30 mouse cellular contexts compared by ENCODE assay signal in genomic region chr11:78438399-78438930, GRCm38 (mm10). TPM values are rescaled to one million over a fixed set of nuclear protein-coding genes. Genes with fewer than 3 reads are reported as not detected.
DNase-seq lines count a peak whose midpoint lies in the region; ATAC-seq and TF ChIP-seq lines count a peak whose summit lies in the region.
"Had no signal": no experiment of that assay in that cellular context is flagged by ENCODE, and none has a peak within 500 bp of the region (broad histone marks: within the 10 kb centered on the region; RNA-seq: fewer than 3 reads in every experiment).

No protein-coding gene starts in this region.

- H3K9me3 ChIP-seq in intestine, postnatal 0 days (ENCODE audit: control insufficient read depth), result no peaks in the 10 kb centered on the region
- H3K9me3 ChIP-seq: embryonic facial prominence, embryonic 12.5 days; embryonic facial prominence, embryonic 15.5 days; forebrain, embryonic 15.5 days; heart, embryonic 12.5 days; heart, embryonic 15.5 days; hindbrain, embryonic 10.5 days; hindbrain, embryonic 13.5 days had no signal

- DNase-seq in adrenal gland, adult 8-10 months, result peak; percentile 76
- DNase-seq in adrenal gland, postnatal 25 days, result no peak
- peak; percentile 53 to 60 for DNase-seq in adrenal gland, postnatal 36 days
- no peak for DNase-seq in ovary, postnatal 14 days (ENCODE audit: low spot score)
- DNase-seq in urinary bladder, adult 2 months (ENCODE audit: low spot score), result no peak
- DNase-seq: cerebellum, adult 11 months; cerebellum, adult 2 months; cerebellum, adult 9-11 months; cerebellum, postnatal 25 days; gastrocnemius, postnatal 25 days; heart, adult 18-20 months; heart, postnatal 10 days; heart, postnatal 36 days; kidney, adult 11 months had no signal

- no peak overlapping the region for H3K4me3 ChIP-seq in intestine, postnatal 0 days (ENCODE audit: low read depth, low read length)
- H3K4me3 ChIP-seq: embryonic facial prominence, embryonic 12.5 days; embryonic facial prominence, embryonic 15.5 days; forebrain, embryonic 15.5 days; heart, embryonic 12.5 days; heart, embryonic 15.5 days; hindbrain, embryonic 10.5 days; hindbrain, embryonic 13.5 days had no signal

- H3K4me2 ChIP-seq in intestine, postnatal 0 days (replicated peaks; ENCODE audit: low read depth), result no peak overlapping the region
- H3K4me2 ChIP-seq: embryonic facial prominence, embryonic 12.5 days; embryonic facial prominence, embryonic 15.5 days; forebrain, embryonic 15.5 days; heart, embryonic 12.5 days; heart, embryonic 15.5 days; hindbrain, embryonic 13.5 days had no signal

- no peaks in the 10 kb centered on the region for H3K36me3 ChIP-seq in intestine, postnatal 0 days (ENCODE audit: control insufficient read depth, insufficient read depth)
- H3K36me3 ChIP-seq: embryonic facial prominence, embryonic 12.5 days; embryonic facial prominence, embryonic 15.5 days; forebrain, embryonic 15.5 days; heart, embryonic 12.5 days; heart, embryonic 15.5 days; hindbrain, embryonic 10.5 days; hindbrain, embryonic 13.5 days had no signal

- WGBS in intestine, postnatal 0 days, result 43% methylated on average over 3 of the region's 3 CpGs

- H3K9ac ChIP-seq in intestine, postnatal 0 days (ENCODE audit: low read depth, low read length), result no peak overlapping the region
- H3K9ac ChIP-seq: embryonic facial prominence, embryonic 12.5 days; embryonic facial prominence, embryonic 15.5 days; forebrain, embryonic 15.5 days; heart, embryonic 12.5 days; heart, embryonic 15.5 days; hindbrain, embryonic 13.5 days had no signal

- no peak for TF ChIP-seq CTCF in intestine, postnatal 0 days (IDR thresholded peaks at IDR 0.05; ENCODE audit: low read depth)

- peaks cover 9% of the 10 kb centered on the region; the same call in 1 of the 2 replicates for H3K4me1 ChIP-seq in intestine, postnatal 0 days (replicated peaks; ENCODE audit: control insufficient read depth, insufficient read depth, low read length)

- no peaks in the 10 kb centered on the region for H3K27me3 ChIP-seq in intestine, postnatal 0 days (replicated peaks; ENCODE audit: control insufficient read depth, insufficient read depth, low read length)
- H3K27me3 ChIP-seq: embryonic facial prominence, embryonic 12.5 days; embryonic facial prominence, embryonic 15.5 days; forebrain, embryonic 15.5 days; heart, embryonic 12.5 days; heart, embryonic 15.5 days had no signal

- peak overlapping the region; percentile 75; the same call in 1 of the 2 replicates for H3K27ac ChIP-seq in intestine, postnatal 0 days (ENCODE audit: low read depth, low read length)
- H3K27ac ChIP-seq: embryonic facial prominence, embryonic 12.5 days; embryonic facial prominence, embryonic 15.5 days; forebrain, embryonic 15.5 days; heart, embryonic 15.5 days; hindbrain, embryonic 10.5 days; hindbrain, embryonic 13.5 days had no signal

- ATAC-seq in intestine, postnatal 0 days, result peak; percentile 66
- ATAC-seq: CD4-positive, CD25-positive, alpha-beta regulatory T cell, adult 4 months; forebrain, embryonic 15.5 days; hindbrain, embryonic 16.5 days had no signal

RNA-seq across cellular contexts. Expression of gene Slc13a2, which starts 16.4 kb away (rescaled TPM):
- not detected for total RNA-seq in adrenal gland, adult 8-10 months (2022)
- not detected in 2 replicates for total RNA-seq in adrenal gland, postnatal 25 days (2021)
- total RNA-seq in adrenal gland, postnatal 36 days (2021), result not detected
- polyA plus RNA-seq in intestine, postnatal 0 days (2015; fragmentation: Nextera tagmentation; extraction: Ambion mirVana), result 31.4 and 36.6 TPM in 2 replicates
- 0.04 and 0.07 TPM in 2 replicates for polyA plus RNA-seq in urinary bladder, adult 2 months (2012; rRNA removed)
- total RNA-seq: common myeloid progenitor, adult 5-6 weeks; gastrocnemius, adult 8-10 months; gastrocnemius, postnatal 25 days; heart, adult 18-20 months; heart, postnatal 10 days; heart, postnatal 36 days; MEL had no signal
- polyA plus RNA-seq: C2C12; CD4-positive, CD25-positive, alpha-beta regulatory T cell, adult 4 months; cerebellum, adult 2 months; embryonic facial prominence, embryonic 12.5 days; forebrain, embryonic 11.5 days; forebrain, embryonic 15.5 days; heart, embryonic 12.5 days; heart, embryonic 15.5 days; hindbrain, embryonic 10.5 days; hindbrain, embryonic 13.5 days; hindbrain, embryonic 16.5 days had no signal

RNA-seq across cellular contexts. Expression of gene Slc46a1, which starts 27.0 kb away (rescaled TPM):
- 10 to 100 TPM; 36.9 to 54.8 (median 42.6) TPM for total RNA-seq in adrenal gland, adult 8-10 months (2022)
- total RNA-seq in adrenal gland, postnatal 25 days (2021), result 46.2 and 57.5 TPM in 2 replicates
- total RNA-seq in adrenal gland, postnatal 36 days (2021), result 10 to 100 TPM; 31.9 to 40.0 TPM
- polyA plus RNA-seq in intestine, postnatal 0 days (2015; fragmentation: Nextera tagmentation; extraction: Ambion mirVana), result 68.7 and 71.6 TPM in 2 replicates
- 24.3 and 26.3 TPM in 2 replicates for polyA plus RNA-seq in urinary bladder, adult 2 months (2012; rRNA removed)

RNA-seq across cellular contexts. Expression of gene Foxn1, which starts 52.1 kb away (rescaled TPM):
- total RNA-seq in adrenal gland, adult 8-10 months (2022), result under 1 TPM; 0.20 to 0.77 (median 0.31) TPM
- total RNA-seq in adrenal gland, postnatal 25 days (2021), result 0.36 and 0.86 TPM in 2 replicates
- under 1 TPM in 1 of 2 experiments, not detected in 1; 0.30 TPM for total RNA-seq in adrenal gland, postnatal 36 days (2021)
- not detected in 2 replicates for polyA plus RNA-seq in intestine, postnatal 0 days (2015; fragmentation: Nextera tagmentation; extraction: Ambion mirVana)
- 0.08 and 0.15 TPM in 2 replicates for polyA plus RNA-seq in urinary bladder, adult 2 months (2012; rRNA removed)
- total RNA-seq: common myeloid progenitor, adult 5-6 weeks; gastrocnemius, adult 8-10 months; gastrocnemius, postnatal 25 days; heart, adult 18-20 months; heart, postnatal 10 days; heart, postnatal 36 days; MEL had no signal
- polyA plus RNA-seq: cerebellum, adult 2 months; forebrain, embryonic 11.5 days; forebrain, embryonic 15.5 days; gonadal fat pad, adult 2 months; heart, embryonic 12.5 days; hindbrain, embryonic 10.5 days; hindbrain, embryonic 13.5 days; hindbrain, embryonic 16.5 days had no signal

RNA-seq across cellular contexts. Expression of gene Sarm1, which starts 59.1 kb away (rescaled TPM):
- 10 to 100 TPM in 2 of 4 experiments, 1 to 10 TPM in 2; 6.4 to 15.1 (median 9.0) TPM for total RNA-seq in adrenal gland, adult 8-10 months (2022)
- 6.1 and 6.7 TPM in 2 replicates for total RNA-seq in adrenal gland, postnatal 25 days (2021)
- total RNA-seq in adrenal gland, postnatal 36 days (2021), result 1 to 10 TPM; 4.5 to 5.9 TPM
- polyA plus RNA-seq in intestine, postnatal 0 days (2015; fragmentation: Nextera tagmentation; extraction: Ambion mirVana), result 0.94 and 1.0 TPM in 2 replicates
- polyA plus RNA-seq in urinary bladder, adult 2 months (2012; rRNA removed), result 0.54 and 0.81 TPM in 2 replicates
- total RNA-seq: common myeloid progenitor, adult 5-6 weeks had no signal

Comparison
In these comparisons a context has a peak if more than half of its experiments do, and no peak if none do; other contexts are left out.
1. DNase-seq: peak in adrenal gland, adult 8-10 months (single experiment) and adrenal gland, postnatal 36 days (2 of 2); none in adrenal gland, postnatal 25 days (single experiment), ovary, postnatal 14 days (single experiment) and urinary bladder, adult 2 months (single experiment).